Mouse (Mus musculus): ENCODE data around the gene Myo1c. TPM values are rescaled to one million over a fixed set of nuclear protein-coding genes. Genes with fewer than 3 reads are reported as not detected.

Gene Myo1c
- polyA plus RNA-seq, 1 experiment from 2014 or later = 47.5 TPM

DNA sequence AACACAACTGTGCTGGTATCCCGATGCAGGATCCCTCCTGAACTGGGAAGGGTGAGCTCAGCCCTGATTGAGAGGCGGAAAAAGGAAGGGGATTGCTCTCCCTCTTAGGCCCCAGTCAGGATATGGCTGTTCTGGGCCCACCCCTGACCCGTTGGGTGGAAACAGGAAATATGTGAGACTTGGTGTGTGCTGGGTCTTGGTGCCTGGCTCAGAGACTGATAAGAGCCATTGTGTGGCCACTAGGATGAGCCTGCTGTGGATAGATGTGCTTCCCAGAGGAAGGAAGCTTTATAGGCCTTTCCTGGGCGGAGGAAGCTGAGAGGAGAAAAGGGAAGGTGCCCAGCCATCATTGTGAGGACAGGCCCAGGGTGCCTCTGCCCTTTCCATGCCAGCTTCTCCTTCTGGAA lies 1.1 kb upstream of the Myo1c start:
- H3K9ac ChIP-seq (ENCODE audit: low read length) = no peak overlapping the region; the same call in 1 of the 2 replicates
- H3K36me3 ChIP-seq (ENCODE audit: control insufficient read depth, insufficient read depth, low read length) = peaks cover 5% of the 10 kb centered on the region; the same call in 1 of the 2 replicates
- WGBS = 50% methylated on average over 4 of the region's 4 CpGs
- peak; percentile 18; the same call in 1 of the 2 replicates for ATAC-seq (ENCODE audit: insufficient number of reproducible peaks, insufficient read depth, low FRiP score, low read depth)
- no peaks in the 10 kb centered on the region for H3K27me3 ChIP-seq (ENCODE audit: control insufficient read depth, insufficient read depth, low read length)
- H3K9me3 ChIP-seq (ENCODE audit: control insufficient read depth, low read length) = no peaks in the 10 kb centered on the region
- no peak overlapping the region for H3K4me3 ChIP-seq (ENCODE audit: control insufficient read depth in 1 of 2, insufficient read depth in 1 of 2, low read depth in 1 of 2, low read length in 2 of 2)
- H3K4me2 ChIP-seq (ENCODE audit: low read length) = no peak overlapping the region
- peaks cover 35 to 36% of the 10 kb centered on the region in 2 experiments for H3K4me1 ChIP-seq (ENCODE audit: control insufficient read depth in 2 of 2, insufficient read depth in 2 of 2, low read length in 2 of 2)
- peak overlapping the region; percentile 85 to 94 for H3K27ac ChIP-seq (replicated peaks in 1 of 2; ENCODE audit: control insufficient read depth in 1 of 2, insufficient read depth in 1 of 2, low read depth in 2 of 2, low read length in 2 of 2)

DNA sequence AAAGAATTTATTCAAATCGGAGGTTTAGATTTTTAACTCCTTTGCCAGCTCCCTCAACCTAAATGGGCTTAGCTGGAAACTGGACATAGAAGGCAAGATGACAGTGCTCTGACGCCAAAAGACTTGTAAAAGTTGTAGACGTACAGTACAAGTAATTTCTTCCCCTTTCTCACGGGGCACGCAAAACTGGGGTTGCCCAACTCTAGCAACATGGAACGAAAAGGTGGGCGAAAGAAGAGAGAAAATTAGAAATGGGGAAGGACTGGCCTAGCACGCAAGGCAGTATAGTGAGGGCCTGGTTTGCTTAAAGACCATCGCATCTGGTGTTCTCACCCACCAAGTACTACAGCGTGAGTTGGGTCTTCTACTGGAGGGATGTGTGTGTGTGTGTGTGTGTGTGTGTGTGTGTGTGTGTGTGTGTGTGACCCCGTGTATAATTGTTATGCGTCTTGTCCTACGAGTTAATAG lies 688 bp downstream of the Myo1c start:
- Histone ChIP-seq H3K4me2 (ENCODE audit: low read length) (peak overlapping the region; percentile 85), H3K36me3 (ENCODE audit: control insufficient read depth, insufficient read depth, low read length) (0 out of 2 replicates have a peak, but pooled peaks cover 2% of the 10 kb centered on the region), H3K9me3 (ENCODE audit: control insufficient read depth, low read length) (no peaks in the 10 kb centered on the region), H3K4me3 (ENCODE audit: control insufficient read depth in 1 of 2, insufficient read depth in 1 of 2, low read depth in 1 of 2, low read length in 2 of 2) (peak overlapping the region; percentile 79 to 94), H3K9ac (ENCODE audit: low read length) (peak overlapping the region; percentile 92), H3K4me1 (ENCODE audit: control insufficient read depth in 2 of 2, insufficient read depth in 2 of 2, low read length in 2 of 2) (peaks cover 49% of the 10 kb centered on the region in 2 experiments), H3K27ac (replicated peaks in 1 of 2; ENCODE audit: control insufficient read depth in 1 of 2, insufficient read depth in 1 of 2, low read depth in 2 of 2, low read length in 2 of 2) (peak overlapping the region; percentile 94 to 96), H3K27me3 (ENCODE audit: control insufficient read depth, insufficient read depth, low read length) (no peaks in the 10 kb centered on the region)
- ATAC-seq (ENCODE audit: insufficient number of reproducible peaks, insufficient read depth, low FRiP score, low read depth) = no peak; the same call in 1 of the 2 replicates
- WGBS = 41% methylated on average over 13 of the region's 13 CpGs

DNA sequence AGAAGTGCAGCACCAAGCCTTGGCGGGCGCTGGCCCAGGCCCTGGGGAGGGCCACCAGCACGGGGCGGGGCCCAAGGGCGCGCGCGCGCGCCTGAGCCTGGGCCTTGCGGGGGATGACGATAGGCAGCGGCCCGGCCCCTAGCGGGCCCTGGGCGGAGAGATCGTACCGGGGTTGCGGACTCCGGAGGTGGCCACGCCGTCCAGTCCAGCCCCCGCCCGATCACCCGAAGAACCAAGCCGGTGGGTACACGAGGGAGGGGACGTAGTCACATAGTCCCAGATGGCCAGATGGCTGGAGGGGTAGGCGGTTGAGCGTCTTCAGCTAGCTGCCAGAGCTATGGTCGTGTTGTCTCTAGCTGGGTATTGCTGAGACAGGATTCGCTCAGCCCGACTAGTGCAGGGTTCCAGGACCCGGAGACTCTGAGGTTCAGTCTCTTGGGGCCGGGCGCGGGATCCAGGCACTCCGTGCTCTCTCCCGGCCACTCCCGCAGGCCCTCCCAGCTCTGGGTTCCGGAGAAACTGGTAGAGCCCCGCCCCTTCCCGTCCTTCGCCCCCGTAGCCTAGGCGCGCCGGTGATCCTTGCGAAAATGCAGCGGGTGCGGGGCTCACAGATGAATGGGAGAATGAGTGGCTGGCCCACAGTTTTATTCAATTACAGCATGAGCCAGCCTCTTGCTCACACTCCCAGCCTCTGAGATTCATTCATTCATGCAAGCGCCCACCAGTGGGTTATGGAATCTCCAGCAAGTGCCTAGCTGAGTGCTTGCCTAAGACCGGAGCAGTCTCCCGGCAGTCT lies 1.3 kb downstream of the Myo1c start:
- H3K9me3 ChIP-seq (ENCODE audit: control insufficient read depth, low read length) = no peaks in the 10 kb centered on the region
- 0 out of 2 replicates have a peak, but pooled peaks cover 2% of the 10 kb centered on the region for H3K36me3 ChIP-seq (ENCODE audit: control insufficient read depth, insufficient read depth, low read length)
- H3K4me2 ChIP-seq (ENCODE audit: low read length) = peak overlapping the region; percentile 85
- H3K4me1 ChIP-seq (ENCODE audit: control insufficient read depth in 2 of 2, insufficient read depth in 2 of 2, low read length in 2 of 2) = peaks cover 49 to 53% of the 10 kb centered on the region in 2 experiments
- H3K9ac ChIP-seq (ENCODE audit: low read length) = peak overlapping the region; percentile 92
- no peaks in the 10 kb centered on the region for H3K27me3 ChIP-seq (ENCODE audit: control insufficient read depth, insufficient read depth, low read length)
- H3K4me3 ChIP-seq (ENCODE audit: control insufficient read depth in 1 of 2, insufficient read depth in 1 of 2, low read depth in 1 of 2, low read length in 2 of 2) = peak overlapping the region; percentile 79 to 94
- peak; percentile 52 for ATAC-seq (ENCODE audit: insufficient number of reproducible peaks, insufficient read depth, low FRiP score, low read depth)
- peak overlapping the region; percentile 94 to 96 for H3K27ac ChIP-seq (replicated peaks in 1 of 2; ENCODE audit: control insufficient read depth in 1 of 2, insufficient read depth in 1 of 2, low read depth in 2 of 2, low read length in 2 of 2)
- WGBS = under 1% methylated on average over 51 of the region's 54 CpGs

DNA sequence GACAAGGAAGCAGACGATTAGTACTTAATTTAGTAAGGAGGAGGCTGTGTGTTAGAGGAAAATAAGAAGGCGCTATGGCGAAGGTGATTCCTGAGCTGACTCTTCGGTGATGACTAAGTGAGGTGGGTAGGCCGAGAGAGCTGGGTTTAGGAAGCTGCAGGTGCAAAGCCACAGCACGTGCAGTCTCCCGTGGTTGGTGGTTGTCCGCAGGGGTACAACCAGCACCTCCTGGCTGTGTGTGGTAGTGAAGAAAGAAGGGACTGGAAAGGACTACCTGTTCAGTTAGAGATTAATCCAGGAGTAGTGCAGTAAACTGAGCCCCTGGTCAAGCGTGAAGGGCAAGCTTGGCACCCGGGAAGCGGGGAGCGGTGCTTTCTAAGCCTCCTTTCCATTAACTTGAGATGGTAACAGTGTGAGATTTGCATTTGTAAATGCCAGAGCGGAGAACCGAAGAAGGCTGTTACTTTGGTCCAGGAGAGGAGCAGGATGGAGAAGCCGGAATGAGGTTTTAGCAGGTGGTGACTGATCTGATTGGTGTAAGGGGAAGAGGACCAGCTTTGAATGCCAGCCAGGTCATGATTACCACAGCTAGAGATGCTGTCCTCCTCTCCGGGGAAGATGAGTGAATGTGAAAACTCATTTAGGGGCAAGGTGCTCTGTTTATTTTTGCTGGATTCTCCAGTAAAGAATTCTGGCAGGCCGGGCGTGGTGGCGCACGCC lies 2.1 kb downstream of the Myo1c start:
- H3K9me3 ChIP-seq (ENCODE audit: control insufficient read depth, low read length) = no peaks in the 10 kb centered on the region
- peaks cover 4% of the 10 kb centered on the region for H3K36me3 ChIP-seq (ENCODE audit: control insufficient read depth, insufficient read depth, low read length)
- H3K27ac ChIP-seq (replicated peaks in 1 of 2; ENCODE audit: control insufficient read depth in 1 of 2, insufficient read depth in 1 of 2, low read depth in 2 of 2, low read length in 2 of 2) = peak overlapping the region; percentile 94 to 96; a peak in 3 of 4 replicates
- H3K4me3 ChIP-seq (ENCODE audit: control insufficient read depth in 1 of 2, insufficient read depth in 1 of 2, low read depth in 1 of 2, low read length in 2 of 2) = peak overlapping the region; percentile 79 to 94
- WGBS = 23% methylated on average over 20 of the region's 20 CpGs
- peak overlapping the region; percentile 92 for H3K9ac ChIP-seq (ENCODE audit: low read length)
- no peak for ATAC-seq (ENCODE audit: insufficient number of reproducible peaks, insufficient read depth, low FRiP score, low read depth)
- no peaks in the 10 kb centered on the region for H3K27me3 ChIP-seq (ENCODE audit: control insufficient read depth, insufficient read depth, low read length)
- H3K4me2 ChIP-seq (ENCODE audit: low read length) = peak overlapping the region; percentile 85
- H3K4me1 ChIP-seq (ENCODE audit: control insufficient read depth in 2 of 2, insufficient read depth in 2 of 2, low read length in 2 of 2) = peaks cover 55 to 61% of the 10 kb centered on the region in 2 experiments

DNA sequence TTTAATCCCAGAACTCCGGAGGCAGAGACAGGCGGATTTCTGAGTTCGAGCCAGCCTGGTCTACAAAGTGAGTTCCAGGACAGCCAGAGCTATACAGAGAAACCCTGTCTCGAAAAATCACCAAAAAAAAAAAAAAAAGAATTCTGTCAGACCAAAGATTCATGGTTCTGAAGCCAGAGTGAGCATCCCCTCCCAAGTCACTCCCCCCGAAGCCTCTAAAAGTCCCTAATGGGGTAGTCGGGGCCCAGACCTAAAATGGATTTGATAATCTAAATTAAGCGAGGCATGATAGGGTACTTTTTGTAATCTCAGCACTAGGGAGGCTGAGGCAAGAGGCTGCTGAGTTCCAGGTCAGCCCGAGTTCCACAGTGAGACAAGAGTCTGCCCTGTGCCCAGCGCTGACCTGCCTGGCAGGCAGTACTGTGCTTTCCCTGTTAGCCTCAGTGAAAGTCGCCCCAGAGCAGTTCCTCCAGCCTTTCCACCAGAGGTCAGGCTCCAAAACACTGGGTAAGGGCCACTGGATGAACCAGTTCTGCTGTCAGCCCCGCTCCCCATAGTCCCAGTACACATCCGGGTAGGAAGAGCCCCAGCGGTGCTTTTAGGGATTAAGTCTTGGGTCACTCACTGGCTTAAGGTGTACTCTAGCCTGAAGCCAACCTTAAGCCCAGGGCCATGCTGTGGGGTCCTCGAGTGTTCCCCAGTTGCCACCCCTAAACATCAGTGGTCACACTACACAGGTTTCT lies 2.8 kb downstream of the Myo1c start:
- Histone ChIP-seq H3K4me1 (ENCODE audit: control insufficient read depth in 2 of 2, insufficient read depth in 2 of 2, low read length in 2 of 2) (peaks cover 49 to 63% of the 10 kb centered on the region in 2 experiments), H3K36me3 (ENCODE audit: control insufficient read depth, insufficient read depth, low read length) (peaks cover 12% of the 10 kb centered on the region), H3K9ac (ENCODE audit: low read length) (peak overlapping the region; percentile 92), H3K4me3 (ENCODE audit: control insufficient read depth in 1 of 2, insufficient read depth in 1 of 2, low read depth in 1 of 2, low read length in 2 of 2) (peak overlapping the region; percentile 49 to 57), H3K9me3 (ENCODE audit: control insufficient read depth, low read length) (no peaks in the 10 kb centered on the region), H3K27ac (replicated peaks in 1 of 2; ENCODE audit: control insufficient read depth in 1 of 2, insufficient read depth in 1 of 2, low read depth in 2 of 2, low read length in 2 of 2) (peak overlapping the region; percentile 68 to 90), H3K27me3 (ENCODE audit: control insufficient read depth, insufficient read depth, low read length) (no peaks in the 10 kb centered on the region), H3K4me2 (ENCODE audit: low read length) (peak overlapping the region; percentile 85)
- whole genome bisulfite sequencing = 35% methylated on average over 14 of the region's 14 CpGs
- ATAC-seq (ENCODE audit: insufficient number of reproducible peaks, insufficient read depth, low FRiP score, low read depth) = no peak

DNA sequence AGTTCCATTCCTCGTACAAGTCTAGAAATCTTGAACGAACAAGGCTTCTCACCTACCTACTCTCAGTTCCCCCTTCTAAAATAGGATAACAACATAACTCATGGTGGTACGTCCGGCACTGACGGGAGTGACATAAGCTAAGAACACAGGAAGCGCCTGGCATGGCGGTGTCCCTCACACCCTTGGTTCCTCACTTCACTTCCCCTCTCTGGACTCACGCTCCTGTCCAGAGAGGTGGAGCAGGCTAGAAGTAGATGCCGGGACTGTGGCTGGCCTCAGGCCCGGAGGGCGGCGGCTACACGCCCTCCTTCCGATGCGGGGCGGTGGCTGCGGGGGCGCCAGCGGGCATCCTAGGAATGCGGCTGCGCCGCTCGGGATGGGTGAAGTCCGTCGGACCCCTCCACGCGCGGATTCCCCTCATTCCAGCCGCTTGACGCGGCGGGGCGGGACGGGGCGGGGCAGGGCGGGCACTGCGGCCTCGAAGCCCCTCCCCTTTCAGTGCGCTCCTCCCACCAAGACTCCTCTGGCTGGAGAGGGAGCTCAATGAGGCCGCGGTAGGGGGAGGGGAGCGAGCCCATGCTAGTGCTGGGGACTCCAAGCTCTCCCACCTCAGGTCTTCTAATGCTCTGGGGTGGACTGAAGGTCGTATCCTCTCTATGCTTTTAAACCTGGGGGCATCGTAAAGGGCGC lies 3.6 kb downstream of the Myo1c start:
- no peaks in the 10 kb centered on the region for H3K27me3 ChIP-seq (ENCODE audit: control insufficient read depth, insufficient read depth, low read length)
- H3K9me3 ChIP-seq (ENCODE audit: control insufficient read depth, low read length) = no peaks in the 10 kb centered on the region
- peak overlapping the region; percentile 49 to 57 for H3K4me3 ChIP-seq (ENCODE audit: control insufficient read depth in 1 of 2, insufficient read depth in 1 of 2, low read depth in 1 of 2, low read length in 2 of 2)
- peak overlapping the region; percentile 87 to 90 for H3K27ac ChIP-seq (replicated peaks in 1 of 2; ENCODE audit: control insufficient read depth in 1 of 2, insufficient read depth in 1 of 2, low read depth in 2 of 2, low read length in 2 of 2)
- H3K9ac ChIP-seq (ENCODE audit: low read length) = peak overlapping the region; percentile 92
- under 1% methylated on average over 45 of the region's 45 CpGs for WGBS
- ATAC-seq (ENCODE audit: insufficient number of reproducible peaks, insufficient read depth, low FRiP score, low read depth) = peak; percentile 60
- peaks cover 20% of the 10 kb centered on the region for H3K36me3 ChIP-seq (ENCODE audit: control insufficient read depth, insufficient read depth, low read length)
- peak overlapping the region; percentile 85 for H3K4me2 ChIP-seq (ENCODE audit: low read length)
- peaks cover 45 to 57% of the 10 kb centered on the region in 2 experiments for H3K4me1 ChIP-seq (ENCODE audit: control insufficient read depth in 2 of 2, insufficient read depth in 2 of 2, low read length in 2 of 2)
